Mouse (Mus musculus): Measurements from ENCODE around the gene Dalrd3. TPM values are rescaled to one million over a fixed set of nuclear protein-coding genes. Genes with fewer than 3 reads are reported as not detected.
A peak's percentile ranks its signal among the peaks of the same experiment; 100 is the strongest.
"Not testable (repeated sequence)": the region's sequence is repeated elsewhere in the genome, so short reads cannot be mapped to it uniquely, and the experiment has no call there.

The Dalrd3 gene
- polyA plus RNA-seq, 2 experiments, result 124 to 144 TPM

GRCm38 (mm10) chr9:108600011-108600410 is 30.3 kb downstream of the Dalrd3 start:
- H3K4me2 ChIP-seq (replicated peaks; ENCODE audit: low read depth, low read length, severe bottlenecking), result no peak overlapping the region
- H3K36me3 ChIP-seq (ENCODE audit: control insufficient read depth, insufficient read depth, low read length), result peaks cover 26% of the 10 kb centered on the region
- peaks cover 6% of the 10 kb centered on the region; the same call in 1 of the 2 replicates for H3K4me1 ChIP-seq (ENCODE audit: control insufficient read depth, insufficient read depth, low read length)
- H3K4me3 ChIP-seq (replicated peaks; ENCODE audit: low read length), result no peak overlapping the region
- no peaks in the 10 kb centered on the region for H3K9me3 ChIP-seq (ENCODE audit: control insufficient read depth, low read length)
- H3K9ac ChIP-seq (ENCODE audit: low read depth, low read length, severe bottlenecking), result no peak overlapping the region
- ATAC-seq (ENCODE audit: low FRiP score, low read depth), result no peak
- WGBS, result 66% methylated on average over 2 of the region's 2 CpGs
- no peak for DNase-seq (ENCODE audit: low spot score)
- H3K27ac ChIP-seq (replicated peaks; ENCODE audit: low read depth, low read length), result no peak overlapping the region
- no peaks in the 10 kb centered on the region for H3K27me3 ChIP-seq (ENCODE audit: control insufficient read depth, insufficient read depth, low read length)
- TF ChIP-seq POLR2A (IDR thresholded peaks at IDR 0.05; ENCODE audit: borderline replicate concordance, extremely low read depth, insufficient read depth, insufficient read length), result no peak

GRCm38 (mm10) chr9:108601986-108602385 is 32.3 kb downstream of the Dalrd3 start:
- no peaks in the 10 kb centered on the region for H3K9me3 ChIP-seq (ENCODE audit: control insufficient read depth, low read length)
- 86% methylated on average over 4 of the region's 4 CpGs for WGBS
- no peak overlapping the region for H3K9ac ChIP-seq (ENCODE audit: low read depth, low read length, severe bottlenecking)
- no peak overlapping the region for H3K4me3 ChIP-seq (replicated peaks; ENCODE audit: low read length)
- no peak overlapping the region for H3K27ac ChIP-seq (replicated peaks; ENCODE audit: low read depth, low read length)
- H3K27me3 ChIP-seq (ENCODE audit: control insufficient read depth, insufficient read depth, low read length), result no peaks in the 10 kb centered on the region
- no peak overlapping the region for H3K4me2 ChIP-seq (replicated peaks; ENCODE audit: low read depth, low read length, severe bottlenecking)
- ATAC-seq (ENCODE audit: low FRiP score, low read depth) (no peak), DNase-seq (ENCODE audit: low spot score) (no peak)
- TF ChIP-seq POLR2A (IDR thresholded peaks at IDR 0.05; ENCODE audit: borderline replicate concordance, extremely low read depth, insufficient read depth, insufficient read length), result no peak
- peaks cover 4% of the 10 kb centered on the region; the same call in 1 of the 2 replicates for H3K4me1 ChIP-seq (ENCODE audit: control insufficient read depth, insufficient read depth, low read length)
- peaks cover 43% of the 10 kb centered on the region for H3K36me3 ChIP-seq (ENCODE audit: control insufficient read depth, insufficient read depth, low read length)

GRCm38 (mm10) chr9:108607929-108608328 is 38.2 kb downstream of the Dalrd3 start:
- H3K4me2 ChIP-seq (replicated peaks; ENCODE audit: low read depth, low read length, severe bottlenecking); H3K9ac ChIP-seq (ENCODE audit: low read depth, low read length, severe bottlenecking); DNase-seq (ENCODE audit: low spot score); H3K4me3 ChIP-seq (replicated peaks; ENCODE audit: low read length); H3K27me3 ChIP-seq (ENCODE audit: control insufficient read depth, insufficient read depth, low read length); H3K27ac ChIP-seq (replicated peaks; ENCODE audit: low read depth, low read length); H3K4me1 ChIP-seq (ENCODE audit: control insufficient read depth, insufficient read depth, low read length); H3K9me3 ChIP-seq (ENCODE audit: control insufficient read depth, low read length); ATAC-seq (ENCODE audit: low FRiP score, low read depth): not testable (repeated sequence)
- H3K36me3 ChIP-seq (ENCODE audit: control insufficient read depth, insufficient read depth, low read length), result peaks cover 97% of the 10 kb centered on the region
- WGBS, result 88% methylated on average over 5 of the region's 5 CpGs

- Histone ChIP-seq H3K9me3 (ENCODE audit: control insufficient read depth, low read length) (no peaks in the 10 kb centered on the region), H3K4me1 (ENCODE audit: control insufficient read depth, insufficient read depth, low read length) (no peaks in the 10 kb centered on the region), H3K9ac (ENCODE audit: low read depth, low read length, severe bottlenecking) (no peak overlapping the region), H3K4me2 (replicated peaks; ENCODE audit: low read depth, low read length, severe bottlenecking) (no peak overlapping the region), H3K4me3 (replicated peaks; ENCODE audit: low read length) (no peak overlapping the region), H3K27ac (replicated peaks; ENCODE audit: low read depth, low read length) (no peak overlapping the region), H3K27me3 (ENCODE audit: control insufficient read depth, insufficient read depth, low read length) (no peaks in the 10 kb centered on the region), H3K36me3 (ENCODE audit: control insufficient read depth, insufficient read depth, low read length) (peaks cover 96% of the 10 kb centered on the region)
- 90% methylated on average over 4 of the region's 4 CpGs for WGBS
- no peak for DNase-seq (ENCODE audit: low spot score)
- ATAC-seq (ENCODE audit: low FRiP score, low read depth), result no peak
- TF ChIP-seq POLR2A (IDR thresholded peaks at IDR 0.05; ENCODE audit: borderline replicate concordance, extremely low read depth, insufficient read depth, insufficient read length), result no peak
Observed at GRCm38 (mm10) chr9:108608889-108609288, 39.2 kb downstream of the Dalrd3 start.

- Histone ChIP-seq H3K4me1 (ENCODE audit: control insufficient read depth, insufficient read depth, low read length) (no peaks in the 10 kb centered on the region), H3K9ac (ENCODE audit: low read depth, low read length, severe bottlenecking) (no peak overlapping the region), H3K4me3 (replicated peaks; ENCODE audit: low read length) (no peak overlapping the region), H3K9me3 (ENCODE audit: control insufficient read depth, low read length) (no peaks in the 10 kb centered on the region), H3K36me3 (ENCODE audit: control insufficient read depth, insufficient read depth, low read length) (peaks cover 96% of the 10 kb centered on the region), H3K4me2 (replicated peaks; ENCODE audit: low read depth, low read length, severe bottlenecking) (no peak overlapping the region), H3K27me3 (ENCODE audit: control insufficient read depth, insufficient read depth, low read length) (no peaks in the 10 kb centered on the region), H3K27ac (replicated peaks; ENCODE audit: low read depth, low read length) (no peak overlapping the region)
- DNase-seq (ENCODE audit: low spot score), result no peak
- 95% methylated on average over 10 of the region's 10 CpGs for WGBS
- ATAC-seq (ENCODE audit: low FRiP score, low read depth), result no peak
- no peak for TF ChIP-seq POLR2A (IDR thresholded peaks at IDR 0.05; ENCODE audit: borderline replicate concordance, extremely low read depth, insufficient read depth, insufficient read length)
Observed at GRCm38 (mm10) chr9:108611488-108611887, 41.8 kb downstream of the Dalrd3 start.

GRCm38 (mm10) chr9:108617301-108617700 is 47.6 kb downstream of the Dalrd3 start:
- H3K36me3 ChIP-seq (ENCODE audit: control insufficient read depth, insufficient read depth, low read length), result peaks cover 77% of the 10 kb centered on the region
- 100% methylated on average over 1 of the region's 1 CpGs for WGBS

More at GRCm38 (mm10) chr9:108617301-108617700, 47.6 kb downstream of the Dalrd3 start:
- no peaks in the 10 kb centered on the region for H3K9me3 ChIP-seq (ENCODE audit: control insufficient read depth, low read length)
- no peak overlapping the region for H3K27ac ChIP-seq (replicated peaks; ENCODE audit: low read depth, low read length)
- no peak overlapping the region for H3K4me2 ChIP-seq (replicated peaks; ENCODE audit: low read depth, low read length, severe bottlenecking)
- H3K4me1 ChIP-seq (ENCODE audit: control insufficient read depth, insufficient read depth, low read length), result no peaks in the 10 kb centered on the region
- H3K27me3 ChIP-seq (ENCODE audit: control insufficient read depth, insufficient read depth, low read length), result no peaks in the 10 kb centered on the region
- DNase-seq (ENCODE audit: low spot score) (no peak), ATAC-seq (ENCODE audit: low FRiP score, low read depth) (no peak)
- no peak for TF ChIP-seq POLR2A (IDR thresholded peaks at IDR 0.05; ENCODE audit: borderline replicate concordance, extremely low read depth, insufficient read depth, insufficient read length)
- H3K4me3 ChIP-seq (replicated peaks; ENCODE audit: low read length), result no peak overlapping the region
- H3K9ac ChIP-seq (ENCODE audit: low read depth, low read length, severe bottlenecking), result no peak overlapping the region

MicroRNA genes within 50 kb of the gene (microRNA counts, 519-probe panel; counts per million panel counts)
- 3,209 counts per million, percentile 61 among the panel's probes with 10 or more counts for microRNA mmu-miR-191
- microRNA mmu-miR-425, result 2,961 counts per million, percentile 55 among the panel's probes with 10 or more counts

Small RNA genes within 50 kb of the gene (microRNA-seq; reads per million reads assigned to microRNA genes)
- not detected for gene Gm24083
- gene Mir191, result not detected
- gene Mir425, result 1,855 reads per million, percentile 79 among the genes with 10 or more reads in this experiment

Other genes starting within 250 kb of the Dalrd3 start
- 476 and 533 TPM in 2 replicates for gene Gpx1, start 231.0 kb upstream of the Dalrd3 start, polyA plus RNA-seq (2012; rRNA removed)
- 686 and 718 TPM in 2 replicates for gene Gpx1, start 231.0 kb upstream of the Dalrd3 start, polyA plus RNA-seq (2014; fragmentation: Nextera tagmentation; extraction: Ambion mirVana)
- 86.1 and 86.8 TPM in 2 replicates for gene Usp4, start 222.0 kb upstream of the Dalrd3 start, polyA plus RNA-seq (2012; rRNA removed)
- gene Usp4, start 222.0 kb upstream of the Dalrd3 start, polyA plus RNA-seq (2014; fragmentation: Nextera tagmentation; extraction: Ambion mirVana), result 102 and 107 TPM in 2 replicates
- 1.0 TPM in 2 replicates for gene 1700102P08Rik, start 177.1 kb upstream of the Dalrd3 start, polyA plus RNA-seq (2012; rRNA removed)
- gene 1700102P08Rik, start 177.1 kb upstream of the Dalrd3 start, polyA plus RNA-seq (2014; fragmentation: Nextera tagmentation; extraction: Ambion mirVana), result 0.96 and 1.2 TPM in 2 replicates
- 1.5 and 2.2 TPM in 2 replicates for gene Ccdc36, start 141.4 kb upstream of the Dalrd3 start, polyA plus RNA-seq (2012; rRNA removed)
- 1.3 and 1.7 TPM in 2 replicates for gene Ccdc36, start 141.4 kb upstream of the Dalrd3 start, polyA plus RNA-seq (2014; fragmentation: Nextera tagmentation; extraction: Ambion mirVana)
- not detected in 2 replicates for gene BC048562, start 133.4 kb upstream of the Dalrd3 start, polyA plus RNA-seq (2012; rRNA removed)
- not detected in 2 replicates for gene BC048562, start 133.4 kb upstream of the Dalrd3 start, polyA plus RNA-seq (2014; fragmentation: Nextera tagmentation; extraction: Ambion mirVana)
- 29.2 and 34.4 TPM in 2 replicates for gene Ccdc71, start 109.4 kb upstream of the Dalrd3 start, polyA plus RNA-seq (2012; rRNA removed)
- gene Ccdc71, start 109.4 kb upstream of the Dalrd3 start, polyA plus RNA-seq (2014; fragmentation: Nextera tagmentation; extraction: Ambion mirVana), result 45.4 and 49.8 TPM in 2 replicates
- gene Klhdc8b, start 108.3 kb upstream of the Dalrd3 start, polyA plus RNA-seq (2012; rRNA removed), result 43.1 and 60.6 TPM in 2 replicates
- gene Klhdc8b, start 108.3 kb upstream of the Dalrd3 start, polyA plus RNA-seq (2014; fragmentation: Nextera tagmentation; extraction: Ambion mirVana), result 27.7 and 32.2 TPM in 2 replicates
- gene Lamb2, start 90.2 kb upstream of the Dalrd3 start, polyA plus RNA-seq (2012; rRNA removed), result 214 and 236 TPM in 2 replicates
- gene Lamb2, start 90.2 kb upstream of the Dalrd3 start, polyA plus RNA-seq (2014; fragmentation: Nextera tagmentation; extraction: Ambion mirVana), result 59.0 and 69.4 TPM in 2 replicates
- 160 and 219 TPM in 2 replicates for gene Usp19, start 79.3 kb upstream of the Dalrd3 start, polyA plus RNA-seq (2012; rRNA removed)
- gene Usp19, start 79.3 kb upstream of the Dalrd3 start, polyA plus RNA-seq (2014; fragmentation: Nextera tagmentation; extraction: Ambion mirVana), result 59.3 and 66.4 TPM in 2 replicates
- 238 and 323 TPM in 2 replicates for gene Qars, start 62.2 kb upstream of the Dalrd3 start, polyA plus RNA-seq (2012; rRNA removed)
- 108 and 117 TPM in 2 replicates for gene Qars, start 62.2 kb upstream of the Dalrd3 start, polyA plus RNA-seq (2014; fragmentation: Nextera tagmentation; extraction: Ambion mirVana)
- 126 and 157 TPM in 2 replicates for gene Qrich1, start 53.1 kb upstream of the Dalrd3 start, polyA plus RNA-seq (2012; rRNA removed)
- gene Qrich1, start 53.1 kb upstream of the Dalrd3 start, polyA plus RNA-seq (2014; fragmentation: Nextera tagmentation; extraction: Ambion mirVana), result 120 and 132 TPM in 2 replicates
- 208 and 280 TPM in 2 replicates for gene Impdh2, start 9.6 kb upstream of the Dalrd3 start, polyA plus RNA-seq (2012; rRNA removed)
- gene Impdh2, start 9.6 kb upstream of the Dalrd3 start, polyA plus RNA-seq (2014; fragmentation: Nextera tagmentation; extraction: Ambion mirVana), result 184 and 191 TPM in 2 replicates
- 23.1 and 28.3 TPM in 2 replicates for gene Ndufaf3, start 2.5 kb upstream of the Dalrd3 start, polyA plus RNA-seq (2012; rRNA removed)
- gene Ndufaf3, start 2.5 kb upstream of the Dalrd3 start, polyA plus RNA-seq (2014; fragmentation: Nextera tagmentation; extraction: Ambion mirVana), result 40.9 and 42.7 TPM in 2 replicates
- 123 and 175 TPM in 2 replicates for gene Wdr6, start 8.9 kb downstream of the Dalrd3 start, polyA plus RNA-seq (2012; rRNA removed)
- gene Wdr6, start 8.9 kb downstream of the Dalrd3 start, polyA plus RNA-seq (2014; fragmentation: Nextera tagmentation; extraction: Ambion mirVana), result 91.5 and 115 TPM in 2 replicates
- gene P4htm, start 27.8 kb downstream of the Dalrd3 start, polyA plus RNA-seq (2012; rRNA removed), result 14.3 and 17.8 TPM in 2 replicates
- 7.8 and 8.8 TPM in 2 replicates for gene P4htm, start 27.8 kb downstream of the Dalrd3 start, polyA plus RNA-seq (2014; fragmentation: Nextera tagmentation; extraction: Ambion mirVana)
- 46.2 and 48.5 TPM in 2 replicates for gene Arih2, start 79.5 kb downstream of the Dalrd3 start, polyA plus RNA-seq (2012; rRNA removed)
- 35.7 and 39.8 TPM in 2 replicates for gene Arih2, start 79.5 kb downstream of the Dalrd3 start, polyA plus RNA-seq (2014; fragmentation: Nextera tagmentation; extraction: Ambion mirVana)
- 16.6 and 20.7 TPM in 2 replicates for gene Slc25a20, start 92.2 kb downstream of the Dalrd3 start, polyA plus RNA-seq (2012; rRNA removed)
- gene Slc25a20, start 92.2 kb downstream of the Dalrd3 start, polyA plus RNA-seq (2014; fragmentation: Nextera tagmentation; extraction: Ambion mirVana), result 28.2 and 29.1 TPM in 2 replicates
- 18.5 and 20.4 TPM in 2 replicates for gene Prkar2a, start 119.4 kb downstream of the Dalrd3 start, polyA plus RNA-seq (2012; rRNA removed)
- 33.6 and 34.1 TPM in 2 replicates for gene Prkar2a, start 119.4 kb downstream of the Dalrd3 start, polyA plus RNA-seq (2014; fragmentation: Nextera tagmentation; extraction: Ambion mirVana)
- 265 and 285 TPM in 2 replicates for gene Ip6k2, start 213.9 kb downstream of the Dalrd3 start, polyA plus RNA-seq (2012; rRNA removed)
- gene Ip6k2, start 213.9 kb downstream of the Dalrd3 start, polyA plus RNA-seq (2014; fragmentation: Nextera tagmentation; extraction: Ambion mirVana), result 119 and 126 TPM in 2 replicates
- 24.0 and 30.1 TPM in 2 replicates for gene Nckipsd, start 238.5 kb downstream of the Dalrd3 start, polyA plus RNA-seq (2012; rRNA removed)
- gene Nckipsd, start 238.5 kb downstream of the Dalrd3 start, polyA plus RNA-seq (2014; fragmentation: Nextera tagmentation; extraction: Ambion mirVana), result 14.0 and 17.2 TPM in 2 replicates